Mouse (Mus musculus) C2C12 (cell line): ENCODE data around the gene Lpp. TPM values are rescaled to one million over a fixed set of nuclear protein-coding genes. Genes with fewer than 3 reads are reported as not detected.
A peak's percentile ranks its signal among the peaks of the same experiment; 100 is the strongest.

Source experiments
- H3K27me3 ChIP-seq: one replicate; pipeline ENCODE4 v1.6.1; 2011; ENCODE audit not compliant: control insufficient read depth, insufficient read depth, insufficient read length
- H3K36me3 ChIP-seq: one replicate; pipeline ENCODE4 v1.6.1; 2011; ENCODE audit not compliant: control insufficient read depth, insufficient read depth
- H3K4me3 ChIP-seq: one replicate; pipeline ENCODE4 v1.5.1; 2011; ENCODE audit warnings: mild to moderate bottlenecking, control low read depth; ENCODE audit not compliant: poor library complexity, insufficient read depth, severe bottlenecking
- H3K79me2 ChIP-seq: one replicate; pipeline ENCODE4 v1.6.1; 2011; ENCODE audit not compliant: control insufficient read depth, insufficient read depth
- H3K79me3 ChIP-seq: one replicate; pipeline ENCODE4 v1.6.1; 2011; ENCODE audit warnings: low read depth, control low read depth
- H3ac ChIP-seq: one replicate; pipeline ENCODE3; 2011; ENCODE audit warnings: low read depth; ENCODE audit not compliant: control insufficient read depth, insufficient read length
- CEBPB ChIP-seq: IDR thresholded peaks from one replicate; pipeline ENCODE4 v1.6.1; 2011; ENCODE audit warnings: low read depth, mild to moderate bottlenecking, control low read depth, moderate library complexity
- CTCF ChIP-seq: IDR thresholded peaks from one replicate; pipeline ENCODE4 v1.5.1; 2011; ENCODE audit not compliant: control insufficient read depth, insufficient read depth, insufficient read length
- FOSL1 ChIP-seq: IDR thresholded peaks from one replicate; pipeline ENCODE4 v1.8.0; 2011; ENCODE audit warnings: mild to moderate bottlenecking, low read length; ENCODE audit not compliant: poor library complexity, insufficient read depth, severe bottlenecking
- MAX ChIP-seq: IDR thresholded peaks from one replicate; pipeline ENCODE4 v1.6.1; 2011; ENCODE audit warnings: mild to moderate bottlenecking, control low read depth
- MYOD1 ChIP-seq: IDR thresholded peaks from one replicate; pipeline ENCODE4 v1.6.1; 2011; ENCODE audit warnings: low read depth; ENCODE audit not compliant: control insufficient read depth, insufficient read length
- MYOG ChIP-seq: IDR thresholded peaks from one replicate; pipeline ENCODE4 v1.6.1; 2011; ENCODE audit not compliant: control insufficient read depth, insufficient read length; ENCODE audit errors: extremely low read depth
- USF1 ChIP-seq: IDR thresholded peaks from one replicate; pipeline ENCODE4 v1.6.1; 2011; ENCODE audit warnings: low read depth, mild to moderate bottlenecking, control low read depth, moderate library complexity
- polyA plus RNA-seq: library from polyadenylated mRNA; unstranded; fragments of >200 nt; fragmentation: generic; extraction: Trizol; gene quantifications from one replicate; pipeline ENCODE4 v1.2.1, GENCODE M21; 2012; ENCODE audit warnings: missing spikeins

The Lpp gene
- polyA plus RNA-seq, 1 experiment, result 9.6 TPM

DNA sequence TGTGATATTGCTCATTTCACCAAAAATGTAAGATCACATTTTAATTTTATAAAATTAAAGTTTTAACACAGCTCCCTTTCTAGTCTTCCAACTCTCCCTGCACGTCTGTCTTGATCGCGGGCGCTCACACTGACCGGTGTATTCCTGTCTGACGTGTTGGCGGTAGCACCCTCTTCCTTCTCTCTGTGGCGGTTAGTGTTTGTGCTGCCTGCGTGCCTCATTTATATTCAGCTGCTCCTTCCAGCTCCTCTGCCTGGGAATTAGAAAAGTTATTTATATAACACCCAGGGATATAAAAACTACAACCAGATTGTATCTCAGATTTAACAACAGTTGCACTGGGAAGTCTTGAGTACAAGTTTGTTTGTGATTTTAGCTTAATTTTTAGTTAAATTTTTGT lies 573.2 kb downstream of the Lpp start:
- no peak overlapping the region for H3K4me3 ChIP-seq
- TF ChIP-seq FOSL1 (no peak), CEBPB (no peak), MAX (no peak), CTCF (no peak), MYOG (no peak), MYOD1 (no peak), USF1 (no peak)
- H3K27me3 ChIP-seq, result no peaks in the 10 kb centered on the region
- no peaks in the 10 kb centered on the region for H3K79me2 ChIP-seq
- no peak overlapping the region for H3ac ChIP-seq
- no peaks in the 10 kb centered on the region for H3K79me3 ChIP-seq
- H3K36me3 ChIP-seq, result no peaks in the 10 kb centered on the region

DNA sequence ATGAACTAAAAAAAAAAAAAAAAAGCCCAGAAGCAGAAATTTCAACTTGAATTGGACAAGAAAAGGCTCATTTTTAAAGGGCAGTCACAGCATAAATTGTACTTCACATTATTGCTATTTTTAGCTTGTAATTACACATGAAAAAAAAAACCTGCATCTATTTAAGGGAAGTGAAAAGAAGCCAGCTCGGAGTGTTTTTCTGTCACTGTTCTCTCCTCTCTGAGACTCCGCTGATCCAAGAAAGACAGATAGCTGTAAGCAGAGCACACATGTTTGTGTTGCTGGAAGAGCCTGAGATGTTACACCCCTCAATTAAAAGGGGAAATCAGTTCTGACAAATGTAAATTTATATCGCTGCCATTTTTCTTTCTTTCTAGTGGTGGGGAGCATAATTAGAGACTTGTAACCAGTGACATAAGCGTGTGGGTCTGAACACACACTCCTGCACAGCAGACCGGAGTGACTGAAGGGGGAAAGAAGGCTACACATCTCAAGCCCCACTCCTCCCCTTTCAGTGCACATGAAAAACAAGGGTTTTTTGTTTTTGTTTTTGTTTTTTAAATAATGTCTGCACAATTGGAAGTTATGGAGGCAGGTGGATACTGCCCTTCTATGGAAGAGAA lies 579.8 kb downstream of the Lpp start:
- Histone ChIP-seq H3ac (no peak overlapping the region), H3K4me3 (no peak overlapping the region), H3K36me3 (peaks cover 13% of the 10 kb centered on the region), H3K79me2 (peaks cover 3% of the 10 kb centered on the region), H3K79me3 (no peaks in the 10 kb centered on the region), H3K27me3 (no peaks in the 10 kb centered on the region)
- TF ChIP-seq USF1 (no peak), MAX (no peak), CTCF (no peak), CEBPB (no peak), MYOD1 (no peak), MYOG (no peak), FOSL1 (no peak)

DNA sequence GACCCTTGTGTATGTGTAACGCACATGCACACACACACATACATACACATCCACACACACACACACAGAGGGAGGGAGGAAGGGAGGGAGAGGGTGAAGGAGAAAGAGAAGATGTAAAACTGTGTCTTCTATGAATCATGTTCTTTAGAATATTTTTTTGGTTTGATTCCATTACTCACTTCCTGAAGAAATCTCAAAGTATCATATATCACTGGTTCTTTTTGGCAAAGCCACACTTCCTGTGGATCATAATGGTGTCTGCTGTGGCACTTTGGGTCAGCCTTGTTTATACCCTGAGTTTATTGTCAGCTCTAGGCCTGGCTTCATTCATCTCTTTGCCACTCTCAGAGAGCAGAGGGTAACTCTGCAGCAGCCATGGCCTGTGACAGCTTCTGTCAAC lies 584.5 kb downstream of the Lpp start:
- TF ChIP-seq CEBPB, result no peak
- no peak for TF ChIP-seq CTCF
- TF ChIP-seq MAX, result peak; percentile 30
- no peak for TF ChIP-seq USF1
- H3K36me3 ChIP-seq, result peaks cover 25% of the 10 kb centered on the region

DNA sequence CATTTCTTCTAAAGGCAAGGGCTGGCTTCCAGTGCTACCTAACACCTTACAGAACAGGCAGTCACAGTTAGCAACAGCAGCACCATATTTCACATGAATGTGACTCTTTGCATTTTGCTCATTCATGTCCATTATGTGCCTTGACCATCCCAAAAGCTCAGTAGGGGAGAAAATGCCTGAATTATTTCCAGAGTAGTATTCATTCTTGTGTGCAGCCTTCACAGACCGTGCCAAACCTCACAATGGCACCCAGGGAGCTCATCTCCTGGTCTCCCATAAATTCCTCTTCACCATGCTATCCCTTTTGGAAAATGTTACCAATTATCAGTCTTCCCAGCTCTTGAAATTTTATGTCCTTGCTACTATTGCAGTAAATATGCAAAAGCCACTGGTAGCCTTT lies 584.9 kb downstream of the Lpp start:
- Histone ChIP-seq H3K79me3 (no peaks in the 10 kb centered on the region), H3ac (no peak overlapping the region), H3K4me3 (no peak overlapping the region), H3K27me3 (no peaks in the 10 kb centered on the region), H3K36me3 (peaks cover 21% of the 10 kb centered on the region), H3K79me2 (peaks cover 3% of the 10 kb centered on the region)
- TF ChIP-seq MYOD1 (no peak), MYOG (no peak), CEBPB (no peak), USF1 (no peak), MAX (no peak), CTCF (no peak), FOSL1 (no peak)

More for the DNA sequence above, 584.5 kb downstream of the Lpp start:
- peaks cover 3% of the 10 kb centered on the region for H3K79me2 ChIP-seq
- no peaks in the 10 kb centered on the region for H3K27me3 ChIP-seq
- H3ac ChIP-seq, result no peak overlapping the region
- H3K4me3 ChIP-seq, result no peak overlapping the region
- H3K79me3 ChIP-seq, result no peaks in the 10 kb centered on the region

DNA sequence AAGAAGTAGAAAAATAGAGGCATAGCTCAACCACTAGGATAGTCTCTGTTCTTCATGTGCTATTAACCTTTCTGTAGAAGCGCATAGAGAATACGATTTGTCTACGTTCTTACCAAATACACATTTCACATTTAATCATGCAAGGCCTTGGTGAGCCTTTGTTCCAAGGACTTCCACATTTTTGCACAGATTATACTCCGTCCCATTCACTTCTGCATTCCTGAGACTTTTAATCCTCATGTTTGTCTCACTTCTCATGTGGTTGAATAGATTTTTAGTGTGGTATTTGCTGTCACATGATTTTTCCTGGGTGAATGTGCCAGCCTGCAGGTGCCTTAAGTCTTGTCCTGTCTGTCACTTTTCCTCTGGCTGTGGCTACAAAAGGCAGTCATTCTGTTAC lies 586.1 kb downstream of the Lpp start:
- H3K79me2 ChIP-seq, result no peaks in the 10 kb centered on the region
- no peaks in the 10 kb centered on the region for H3K79me3 ChIP-seq
- H3K27me3 ChIP-seq, result no peaks in the 10 kb centered on the region
- H3ac ChIP-seq, result no peak overlapping the region
- no peak overlapping the region for H3K4me3 ChIP-seq
- peaks cover 21% of the 10 kb centered on the region for H3K36me3 ChIP-seq
- TF ChIP-seq MYOG (no peak), CTCF (no peak), MAX (no peak)

DNA sequence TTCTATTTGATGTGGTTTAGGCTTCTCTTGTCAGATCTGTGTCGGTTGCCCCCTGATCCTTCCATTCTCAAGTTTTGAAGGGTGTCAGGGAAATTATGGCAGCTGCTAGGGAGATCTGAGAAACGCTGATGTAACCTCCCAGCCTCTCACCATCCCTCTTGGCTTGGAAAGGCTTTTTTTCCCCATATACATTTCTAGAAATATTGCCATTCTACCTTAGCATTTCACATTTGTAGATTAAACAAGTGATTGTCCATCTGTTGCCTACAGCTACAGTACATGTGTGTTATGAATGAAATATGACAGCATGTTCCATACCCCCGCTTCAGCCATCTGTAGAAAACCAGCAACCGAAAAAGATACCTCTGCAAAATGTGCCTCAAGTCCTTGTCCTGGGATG lies 589.5 kb downstream of the Lpp start:
- no peaks in the 10 kb centered on the region for H3K79me3 ChIP-seq
- H3K79me2 ChIP-seq, result no peaks in the 10 kb centered on the region

More for the DNA sequence above, 589.5 kb downstream of the Lpp start:
- no peaks in the 10 kb centered on the region for H3K27me3 ChIP-seq
- TF ChIP-seq USF1 (no peak), CEBPB (no peak)
- no peak overlapping the region for H3K4me3 ChIP-seq
- peaks cover 21% of the 10 kb centered on the region for H3K36me3 ChIP-seq
- no peak overlapping the region for H3ac ChIP-seq
